Mouse (Mus musculus) cerebellum, adult 11-12 months (tissue): ENCODE measurements at regions not wholly inside any gene's neighbourhood (a gene's known extent, or its start where the extent isn't known, plus 50 kb on each side); places are given as distances from the start of the nearest gene placed in this dataset.
A peak's percentile ranks its signal among the peaks of the same experiment; 100 is the strongest.
"Not testable (repeated sequence)": the region's sequence is repeated elsewhere in the genome, so short reads cannot be mapped to it uniquely, and the experiment has no call there.

Experiments
- DNase-seq: peaks from one replicate; pipeline ENCODE4 v3.0.0; 2022

- DNase-seq: no peak
These were observed 58.5 kb downstream of the Olfr987 start for GRCm38 (mm10) chr2:85280580-85280979.

GRCm38 (mm10) chr2:85278128-85278527 is 61.0 kb downstream of the Olfr987 start:
- DNase-seq: peak; percentile 16

GRCm38 (mm10) chr2:85277433-85277832 is 61.7 kb downstream of the Olfr987 start:
- DNase-seq: no peak

DNA sequence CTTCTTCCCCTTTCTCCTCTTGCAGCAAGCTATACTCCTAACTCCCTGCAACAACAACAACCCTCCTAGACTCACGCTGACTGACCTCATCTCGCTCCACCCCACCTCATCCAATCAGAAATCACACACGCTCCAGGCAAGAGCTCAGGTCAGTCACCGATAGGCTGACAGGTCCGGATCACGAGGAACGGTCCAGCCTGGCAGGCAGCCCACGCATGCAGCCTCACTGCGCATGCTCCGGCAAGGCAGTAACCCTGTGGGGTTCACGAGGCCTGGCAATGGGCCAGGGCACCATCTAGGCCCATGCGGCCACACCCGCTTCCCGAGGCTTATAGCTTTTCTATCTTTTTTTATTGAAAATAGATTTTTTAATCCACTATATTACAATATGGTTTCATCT is 69.8 kb upstream of the Lrrc55 start:
- not testable (repeated sequence) for DNase-seq

GRCm38 (mm10) chr2:85265667-85266066 is 68.7 kb upstream of the Lrrc55 start:
- DNase-seq: no peak

GRCm38 (mm10) chr2:85265037-85265524 is 68.1 kb upstream of the Lrrc55 start:
- DNase-seq: no peak

GRCm38 (mm10) chr2:85257356-85257755 is 60.4 kb upstream of the Lrrc55 start:
- no peak for DNase-seq

GRCm38 (mm10) chr2:85255610-85256009 is 58.6 kb upstream of the Lrrc55 start:
- DNase-seq: no peak

DNA sequence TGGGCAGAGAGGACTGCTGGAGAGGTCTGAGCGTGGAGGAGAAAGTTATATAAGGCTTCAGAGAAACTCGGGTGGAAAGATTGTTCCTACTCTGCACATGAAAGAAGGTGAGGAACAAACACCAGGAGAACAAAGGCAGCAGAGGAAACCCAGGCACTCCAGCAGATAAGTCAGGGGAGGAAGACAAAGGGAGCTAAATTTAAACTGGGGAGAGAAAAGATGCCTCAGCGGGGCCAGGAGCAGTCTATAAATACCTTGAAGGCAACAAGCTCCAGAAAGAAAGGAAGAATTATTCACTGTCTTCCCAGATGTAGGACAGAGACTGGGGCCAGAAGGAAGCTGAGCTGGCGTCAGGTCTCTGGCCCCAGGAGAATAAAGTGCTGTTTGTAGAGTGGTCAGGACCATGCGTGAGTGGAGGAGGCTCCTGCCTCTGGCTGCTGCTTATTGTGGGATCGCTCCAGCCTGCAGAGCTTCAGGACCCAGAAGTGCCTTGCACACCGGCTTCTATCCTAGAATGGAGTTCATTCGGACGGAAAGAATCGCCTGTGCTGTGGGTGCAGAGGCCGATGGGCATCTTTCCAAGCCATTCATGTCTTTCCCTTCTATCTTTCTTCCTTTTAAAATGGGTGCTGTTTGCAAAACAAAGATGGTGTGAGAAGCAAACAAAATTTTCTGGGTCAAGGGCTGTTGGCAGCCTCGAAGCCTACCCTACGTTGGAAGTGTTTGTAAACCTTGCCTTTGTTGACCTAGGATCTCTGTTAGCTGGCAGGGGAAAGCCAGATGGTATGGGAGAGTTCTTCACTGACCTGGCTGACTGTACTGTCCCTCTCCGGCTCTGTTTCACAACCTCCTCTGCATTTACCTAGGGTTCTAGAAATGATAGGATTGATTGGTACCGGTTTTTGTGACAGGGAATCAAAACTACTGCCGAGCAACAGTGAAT is 55.6 kb upstream of the Lrrc55 start:
- DNase-seq: no peak

GRCm38 (mm10) chr2:85250026-85250560 is 53.1 kb upstream of the Lrrc55 start:
- DNase-seq: no peak
